Mouse (Mus musculus) MEL (cell line): Measurements from ENCODE around the gene Masp2. TPM values are rescaled to one million over a fixed set of nuclear protein-coding genes. Genes with fewer than 3 reads are reported as not detected.

ENCODE experiments used
- DNase-seq: peaks from one replicate; pipeline ENCODE4 v3.0.0; 2011; ENCODE audit warnings: low read depth, low spot score
- H3K27ac ChIP-seq: 2 replicates; pipeline ENCODE4 v1.5.1; 2012; ENCODE audit warnings: low read depth, mild to moderate bottlenecking, control low read depth, low read length, moderate library complexity; ENCODE audit not compliant: control insufficient read depth
- H3K27me3 ChIP-seq, 2 experiments: fragments of 150-350 bp in 1 of 2; sonication (generic) in 1 of 2; 2 replicates each; pipeline ENCODE4 v1.6.1; 2012; ENCODE audit warnings: low read length in 2 of 2, mild to moderate bottlenecking in 2 of 2, improper control_type of control experiment in 1 of 2, moderate library complexity in 1 of 2; ENCODE audit not compliant: insufficient read depth in 2 of 2, control insufficient read depth in 1 of 2
- H3K36me3 ChIP-seq, 2 experiments: 2 replicates each; pipeline ENCODE4 v1.6.1; 2012 to 2014; ENCODE audit warnings: low read length in 2 of 2, improper control_type of control experiment in 1 of 2, inconsistent platforms in 1 of 2, mild to moderate bottlenecking in 1 of 2; ENCODE audit not compliant: insufficient read depth in 2 of 2, control insufficient read depth in 1 of 2
- H3K4me1 ChIP-seq, 2 experiments: fragments of 150-350 bp in 1 of 2; sonication (generic) in 1 of 2; 2 replicates each; pipeline ENCODE4 v1.6.1; 2012; ENCODE audit warnings: low read length in 2 of 2, improper control_type of control experiment in 1 of 2, mild to moderate bottlenecking in 1 of 2; ENCODE audit not compliant: insufficient read depth in 2 of 2, control insufficient read depth in 1 of 2
- H3K4me3 ChIP-seq, 2 experiments: fragments of 150-350 bp in 1 of 2; sonication (generic) in 1 of 2; 2 replicates each; pipeline ENCODE4 v1.5.1; 2012; ENCODE audit warnings: low read depth in 2 of 2, low read length in 2 of 2, mild to moderate bottlenecking in 2 of 2, moderate library complexity in 2 of 2, control low read depth in 1 of 2, improper control_type of control experiment in 1 of 2; ENCODE audit not compliant: control insufficient read depth in 1 of 2, insufficient read depth in 1 of 2
- H3K79me2 ChIP-seq: 2 replicates; pipeline ENCODE4 v1.6.1; 2012; ENCODE audit warnings: mild to moderate bottlenecking, low read length, moderate library complexity; ENCODE audit not compliant: control insufficient read depth, poor library complexity, insufficient read depth
- H3K9ac ChIP-seq: 2 replicates; pipeline ENCODE4 v1.6.1; 2012; ENCODE audit warnings: low read depth, mild to moderate bottlenecking, control low read depth, low read length, moderate library complexity; ENCODE audit not compliant: control insufficient read depth, poor library complexity, severe bottlenecking
- H3K9me3 ChIP-seq: fragments of 150-350 bp; sonication (generic); replicated peaks from 2 replicates; pipeline ENCODE4 v1.6.1; 2012; ENCODE audit warnings: mild to moderate bottlenecking, low read length, improper control_type of control experiment, moderate library complexity; ENCODE audit not compliant: insufficient read depth
- CHD1 ChIP-seq: IDR thresholded peaks from 2 replicates; pipeline ENCODE4 v1.6.1; 2012; ENCODE audit warnings: low read depth, mild to moderate bottlenecking, inconsistent platforms, low read length, improper control_type of control experiment
- E2F4 ChIP-seq: IDR thresholded peaks from 2 replicates; pipeline ENCODE4 v1.6.1; 2011; ENCODE audit warnings: low read depth, low read length, improper control_type of control experiment, borderline replicate concordance
- ETS1 ChIP-seq: IDR thresholded peaks from 2 replicates; pipeline ENCODE4 v1.6.1; 2012; ENCODE audit warnings: low read depth, mild to moderate bottlenecking, inconsistent platforms, low read length, improper control_type of control experiment, moderate library complexity
- MAX ChIP-seq: IDR thresholded peaks from 2 replicates; pipeline ENCODE4 v1.6.1; 2011; ENCODE audit warnings: low read length, improper control_type of control experiment
- MXI1 ChIP-seq: IDR thresholded peaks from 2 replicates; pipeline ENCODE4 v1.6.1; 2011; ENCODE audit warnings: mild to moderate bottlenecking, low read depth, low read length, improper control_type of control experiment
- MYC ChIP-seq: IDR thresholded peaks from 2 replicates; pipeline ENCODE4 v1.6.1; 2011; ENCODE audit warnings: low read depth, mild to moderate bottlenecking, low read length, improper control_type of control experiment, moderate library complexity
- NRF1 ChIP-seq: IDR thresholded peaks from 2 replicates; pipeline ENCODE4 v1.6.1; 2014; ENCODE audit warnings: low read depth, mild to moderate bottlenecking, inconsistent platforms, low read length, improper control_type of control experiment, moderate library complexity; ENCODE audit not compliant: poor library complexity, insufficient read depth, severe bottlenecking
- POLR2A ChIP-seq, 2 experiments: IDR thresholded peaks; 2 replicates each; pipeline ENCODE4 v1.6.1; 2011 to 2012; ENCODE audit warnings: low read length in 2 of 2, mild to moderate bottlenecking in 2 of 2, control low read depth in 1 of 2, improper control_type of control experiment in 1 of 2, low read depth in 1 of 2, moderate library complexity in 1 of 2; ENCODE audit not compliant: control insufficient read depth in 1 of 2, insufficient read depth in 1 of 2, poor library complexity in 1 of 2
- POLR2AphosphoS2 ChIP-seq: IDR thresholded peaks from 2 replicates; pipeline ENCODE4 v1.6.1; 2011; ENCODE audit warnings: low read length, improper control_type of control experiment
- POLR2AphosphoS5 ChIP-seq: IDR thresholded peaks from 2 replicates; pipeline ENCODE4 v1.6.1; 2012; ENCODE audit warnings: low read depth, borderline replicate concordance, mild to moderate bottlenecking, inconsistent platforms, low read length, moderate library complexity, mixed read lengths
- RCOR1 ChIP-seq: IDR thresholded peaks from 2 replicates; pipeline ENCODE4 v1.6.1; 2012; ENCODE audit warnings: low read depth, mild to moderate bottlenecking, inconsistent platforms, low read length, improper control_type of control experiment
- SIN3A ChIP-seq: IDR thresholded peaks from 2 replicates; pipeline ENCODE4 v1.6.1; 2012; ENCODE audit warnings: low read length, improper control_type of control experiment, inconsistent platforms
- TAL1 ChIP-seq: IDR thresholded peaks from 2 replicates; pipeline ENCODE4 v1.6.1; 2012; ENCODE audit warnings: mild to moderate bottlenecking, inconsistent platforms, low read length, moderate library complexity, mixed read lengths
- TCF12 ChIP-seq: IDR thresholded peaks from 2 replicates; pipeline ENCODE4 v1.6.1; 2014; ENCODE audit warnings: low read depth, mild to moderate bottlenecking, inconsistent platforms, low read length, improper control_type of control experiment, moderate library complexity
- UBTF ChIP-seq: IDR thresholded peaks from 2 replicates; pipeline ENCODE4 v1.6.1; 2012; ENCODE audit warnings: low read depth, mild to moderate bottlenecking, inconsistent platforms, low read length, improper control_type of control experiment, moderate library complexity, borderline replicate concordance; ENCODE audit not compliant: insufficient read depth
- ZKSCAN1 ChIP-seq: IDR thresholded peaks from 2 replicates; pipeline ENCODE4 v1.6.1; 2012; ENCODE audit warnings: low read depth, mild to moderate bottlenecking, inconsistent platforms, low read length, improper control_type of control experiment, moderate library complexity
- polyA plus RNA-seq, 2 experiments: library from polyadenylated mRNA; stranded (reverse) in 1 of 2; unstranded in 1 of 2; fragments of >175 nt in 1 of 2; fragments of >200 nt in 1 of 2; gene quantifications; 2 replicates each; pipeline versions ENCODE4 v1.2.1 to v1.2.4; 2012; ENCODE audit warnings: low replicate concordance in 2 of 2, low read depth in 1 of 2; ENCODE audit not compliant: insufficient read length in 2 of 2, insufficient read depth in 1 of 2, missing spikeins in 1 of 2
- total RNA-seq: library from RNA; depleted of rRNA; stranded (reverse); fragments of 300-350 nt; gene quantifications from 2 replicates; pipeline ENCODE4 v1.2.3, GENCODE M21; 2012

Gene Masp2
- total and polyA plus RNA-seq, 3 experiments = 0.38 to 1.4 TPM; not detected in 1

DNA sequence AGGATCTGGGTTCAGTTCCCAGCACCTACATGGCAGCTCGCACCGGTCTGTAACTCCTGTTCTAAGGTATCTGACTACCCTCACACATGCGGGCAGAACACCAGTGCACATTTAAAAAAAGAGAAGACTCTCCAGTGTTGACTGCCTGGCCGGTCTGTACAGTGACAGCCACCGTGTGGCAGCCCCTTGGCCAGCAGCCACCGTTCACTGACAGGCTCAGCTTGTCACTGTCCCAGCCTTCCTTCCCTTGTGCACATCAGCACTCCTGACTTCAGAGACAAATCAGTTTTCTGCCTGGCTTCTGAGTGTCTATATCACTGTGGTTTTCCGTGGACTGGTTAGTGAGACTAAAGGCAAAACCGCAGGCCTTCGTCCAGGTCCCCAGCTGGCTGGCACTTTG lies 13.6 kb upstream of the Masp2 start:
- 0 out of 2 replicates have a peak overlapping the region, but pooled peaks have one; percentile 10 for H3K27ac ChIP-seq
- DNase-seq = peak; percentile 74
- no peak overlapping the region for H3K4me3 ChIP-seq
- TF ChIP-seq NRF1 = no peak
- 0 out of 2 replicates have a peak, but pooled peaks have one; percentile 25 for TF ChIP-seq ETS1
- TF ChIP-seq RCOR1 = peak; percentile 34; the same call in 1 of the 2 replicates
- peak; percentile 44; the same call in 1 of the 2 replicates for TF ChIP-seq MAX
- peak; percentile 73 for TF ChIP-seq SIN3A
- no peak for TF ChIP-seq TAL1
- TF ChIP-seq MXI1 = peak; percentile 80
- H3K4me1 ChIP-seq = peaks cover 9 to 32% of the 10 kb centered on the region in 2 experiments
- no peaks in the 10 kb centered on the region for H3K9me3 ChIP-seq
- H3K27me3 ChIP-seq = no peaks in the 10 kb centered on the region
- peak overlapping the region; percentile 26; the same call in 1 of the 2 replicates for H3K9ac ChIP-seq
- H3K36me3 ChIP-seq = peaks cover 8 to 16% of the 10 kb centered on the region in 2 experiments; a peak in 3 of 4 replicates
- H3K79me2 ChIP-seq = peaks cover 24% of the 10 kb centered on the region

DNA sequence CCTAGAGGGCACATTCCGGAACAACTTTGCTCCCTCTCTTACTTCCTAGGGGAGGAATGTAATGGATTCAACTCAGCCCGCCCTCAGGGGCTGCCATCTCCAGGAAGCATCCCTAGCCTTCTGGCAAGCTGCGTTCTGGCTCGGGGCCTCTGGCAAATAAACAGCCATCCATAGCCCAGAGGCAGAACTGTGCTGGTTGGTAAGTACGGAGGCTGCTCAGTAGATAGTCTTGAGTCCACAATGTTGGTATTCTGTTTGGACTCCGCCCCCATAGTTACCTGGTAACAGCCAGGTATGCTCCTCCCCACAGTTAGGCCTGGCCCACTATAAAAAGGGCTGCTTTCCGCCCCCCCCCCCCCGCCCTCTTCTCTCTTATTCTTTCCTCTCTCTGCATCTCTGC lies 12.8 kb upstream of the Masp2 start:
- Histone ChIP-seq H3K4me1 (peaks cover 5 to 36% of the 10 kb centered on the region in 2 experiments), H3K4me3 (no peak overlapping the region), H3K27ac (no peak overlapping the region), H3K27me3 (no peaks in the 10 kb centered on the region), H3K79me2 (peaks cover 28% of the 10 kb centered on the region), H3K36me3 (peaks cover 8 to 14% of the 10 kb centered on the region in 2 experiments; a peak in 3 of 4 replicates), H3K9me3 (no peaks in the 10 kb centered on the region), H3K9ac (no peak overlapping the region)
- no peak for DNase-seq
- no peak for TF ChIP-seq TAL1
- no peak for TF ChIP-seq CHD1
- TF ChIP-seq TCF12 = no peak
- no peak for TF ChIP-seq MYC
- TF ChIP-seq UBTF = no peak
- no peak for TF ChIP-seq ZKSCAN1
- no peak for TF ChIP-seq E2F4
- no peak for TF ChIP-seq POLR2AphosphoS2
- TF ChIP-seq MAX = no peak
- no peak for TF ChIP-seq POLR2AphosphoS5
- TF ChIP-seq SIN3A = no peak
- no peak for TF ChIP-seq POLR2A (IDR thresholded peaks at IDR 0.05; ENCODE audit: control insufficient read depth in 1 of 2, insufficient read depth in 1 of 2, low read depth in 1 of 2, low read length in 2 of 2, poor library complexity in 1 of 2)
